Mouse (Mus musculus): Measurements from ENCODE around the gene Adat3.

Gene Adat3

DNA sequence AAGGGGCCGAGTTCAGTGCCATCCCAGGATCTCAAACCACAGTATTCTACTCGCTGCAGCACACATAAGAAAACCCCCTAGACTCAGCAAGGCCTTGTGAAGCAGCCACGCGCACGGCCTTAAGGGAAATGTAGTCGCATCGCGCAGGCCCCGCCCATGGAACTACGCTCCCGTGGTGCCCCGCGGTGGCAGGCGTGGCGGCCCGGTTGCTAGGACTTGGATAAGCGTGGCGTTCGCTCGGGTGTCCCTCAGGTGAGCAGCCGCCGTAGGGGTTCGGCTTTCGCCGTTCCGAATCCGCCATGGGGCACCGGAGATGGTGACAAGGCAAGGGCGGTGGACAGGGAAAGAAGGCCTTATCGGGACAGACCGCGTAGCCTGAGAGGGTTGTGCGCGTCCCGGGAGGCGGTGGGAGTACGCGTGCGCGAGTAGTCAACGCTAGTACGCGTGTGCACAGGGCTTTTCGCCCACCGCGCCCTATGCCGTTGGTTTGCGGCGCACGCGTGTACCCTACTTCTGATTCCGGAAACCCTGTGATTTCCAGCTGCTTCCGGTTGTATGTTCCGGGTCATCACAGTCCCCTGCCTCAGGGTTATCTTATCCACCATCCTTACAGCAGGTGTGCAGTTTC, at the start of gene Adat3, which contains the start of gene Scamp4:
Gene Adat3, plus strand, starts transcription at position 183 of the 628 bp plus-strand sequence.
Gene Scamp4, plus strand, starts transcription at position 175 of the 628 bp plus-strand sequence.
- DNase-seq, result peak; percentile 96 to 97

GRCm38 (mm10) chr10:80553575-80553974, 49.1 kb upstream of the Adat3 start:
- DNase-seq, result no peak

DNA sequence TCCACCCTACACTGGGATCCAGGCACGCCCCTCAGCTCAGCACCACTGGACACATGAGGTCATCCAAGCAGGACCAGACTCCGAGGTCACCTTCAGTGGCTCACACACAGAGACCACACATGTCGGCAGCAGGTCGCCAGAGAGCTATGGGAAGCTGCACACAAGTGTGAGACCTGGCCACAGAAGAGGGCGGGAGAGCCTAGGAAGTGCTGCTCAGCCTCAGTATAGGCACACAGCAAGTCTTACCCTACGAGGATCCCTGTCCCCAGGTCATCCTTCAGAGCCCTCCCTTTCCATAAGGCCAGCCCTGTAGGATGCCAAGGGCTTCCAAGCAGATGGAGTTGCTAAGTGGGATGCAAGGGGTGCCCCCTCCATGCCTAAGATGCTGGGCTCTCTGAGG, 48.7 kb upstream of the Adat3 start:
- DNase-seq, result no peak

- DNase-seq, result peak; percentile 90 to 93
These were observed 45.2 kb upstream of the Adat3 start for GRCm38 (mm10) chr10:80557346-80557965.

- no peak for DNase-seq
These were observed 43.2 kb upstream of the Adat3 start for GRCm38 (mm10) chr10:80559431-80559830.

DNA sequence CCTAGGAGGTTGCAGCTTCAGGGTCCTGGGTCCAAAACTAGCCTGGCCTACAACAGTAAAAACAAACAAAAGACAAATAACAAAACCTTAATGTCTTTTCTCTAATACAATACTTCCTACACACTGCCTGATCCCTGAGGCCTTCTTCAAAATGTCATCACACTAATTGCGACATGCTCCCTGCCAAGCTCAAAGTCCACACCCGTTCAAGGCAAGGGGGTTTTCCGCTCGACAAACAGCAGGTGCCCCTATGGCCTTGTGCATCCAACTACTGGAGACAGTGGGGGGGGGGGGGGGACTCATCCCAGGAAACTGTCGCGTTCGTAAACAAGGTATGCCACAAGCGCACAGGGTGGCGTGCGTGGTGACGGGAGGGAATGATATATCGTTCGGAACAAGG, 42.1 kb upstream of the Adat3 start:
- DNase-seq, result peak; percentile 37 to 69

DNA sequence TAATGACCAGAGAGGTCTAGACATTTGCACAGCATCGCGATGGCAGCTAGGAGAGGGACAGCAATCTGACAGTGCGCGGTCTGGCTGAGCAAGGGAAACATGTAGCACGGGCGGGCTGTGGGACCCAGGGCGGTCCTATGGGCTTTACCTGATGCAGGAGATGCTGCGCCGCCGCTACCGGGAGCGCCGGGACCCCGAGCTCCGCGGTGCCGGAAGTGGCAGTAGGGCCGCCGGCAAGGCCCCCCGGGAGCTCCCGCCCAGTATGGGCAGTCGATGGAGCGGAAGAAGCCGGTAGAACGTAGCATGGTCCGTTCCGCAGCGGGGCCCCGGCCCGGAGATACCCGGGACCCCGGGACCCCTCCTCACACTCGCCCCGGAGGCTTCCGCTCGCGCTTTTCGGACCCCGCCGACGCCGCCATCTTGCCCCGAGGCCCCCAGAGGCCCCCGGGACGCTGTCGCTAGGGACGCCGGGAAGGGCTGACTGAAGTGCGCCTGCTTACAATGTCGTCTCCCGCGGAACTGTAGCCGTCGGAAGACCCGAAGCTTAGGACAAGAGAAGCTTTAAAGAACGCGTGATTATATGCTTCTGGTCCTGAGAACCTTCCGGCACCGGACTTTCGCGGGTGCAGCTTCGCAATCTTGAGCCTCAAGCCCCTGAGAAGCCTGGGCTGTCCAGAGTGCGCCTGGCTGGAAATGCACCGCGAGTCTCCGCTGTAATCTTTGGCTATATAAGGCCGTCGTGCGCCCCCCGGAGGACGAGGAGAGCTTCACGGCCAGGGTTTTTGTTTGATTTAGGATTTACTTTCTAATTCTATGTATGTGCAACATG, 41.4 kb upstream of the Adat3 start, which contains the start of gene Rexo1:
Gene Rexo1, minus strand, starts transcription at position 445 of the 829 bp plus-strand sequence.
- peak; percentile 96 to 97 for DNase-seq

- peak; percentile 85 to 93 for DNase-seq
These were observed 36.1 kb upstream of the Adat3 start for GRCm38 (mm10) chr10:80566375-80567092.

DNA sequence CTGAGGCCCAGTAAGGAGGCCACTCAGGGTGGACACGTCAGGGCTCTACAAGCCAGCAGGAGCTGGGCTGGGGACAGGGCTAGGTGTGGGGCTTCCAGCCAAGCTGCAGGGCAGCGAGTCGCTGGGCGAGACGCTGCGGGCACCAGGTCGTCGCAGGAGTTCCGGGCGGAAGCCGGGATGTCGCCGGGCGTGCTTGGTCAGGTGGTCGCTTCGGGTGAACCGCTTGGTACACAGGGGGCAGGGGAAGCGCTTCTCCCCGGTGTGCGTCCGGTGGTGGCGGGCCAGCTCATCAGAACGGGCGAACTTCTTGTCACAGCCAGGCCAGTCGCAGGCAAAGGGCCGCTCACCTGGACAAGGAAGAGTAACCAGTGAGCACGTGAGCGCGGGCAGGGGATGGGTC, 33.8 kb upstream of the Adat3 start:
- DNase-seq, result no peak

- DNase-seq, result peak; percentile 76 to 87
These were observed 33.0 kb upstream of the Adat3 start for GRCm38 (mm10) chr10:80569664-80570066.

DNA sequence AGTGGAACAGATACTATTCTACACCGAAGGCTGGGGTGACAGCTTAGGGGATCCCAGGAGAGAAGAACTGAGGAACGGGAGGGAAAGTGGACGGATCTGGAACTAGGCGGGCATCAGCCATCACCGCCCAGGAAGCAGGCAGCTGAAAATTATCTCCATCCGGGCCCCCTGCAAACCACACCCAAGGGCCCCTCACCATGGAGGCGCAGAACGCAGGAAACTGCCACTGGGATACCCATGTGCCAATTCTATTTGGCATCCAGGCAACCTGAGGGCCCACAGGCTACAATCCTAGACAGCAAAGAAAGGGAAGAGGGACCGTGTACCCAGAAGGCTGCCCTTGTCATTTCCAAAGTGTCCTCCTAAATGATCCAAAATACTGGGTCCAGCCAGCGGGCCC, 32.3 kb upstream of the Adat3 start:
- DNase-seq, result no peak

- no peak for DNase-seq
These were observed 31.5 kb upstream of the Adat3 start for GRCm38 (mm10) chr10:80570871-80571836.

DNA sequence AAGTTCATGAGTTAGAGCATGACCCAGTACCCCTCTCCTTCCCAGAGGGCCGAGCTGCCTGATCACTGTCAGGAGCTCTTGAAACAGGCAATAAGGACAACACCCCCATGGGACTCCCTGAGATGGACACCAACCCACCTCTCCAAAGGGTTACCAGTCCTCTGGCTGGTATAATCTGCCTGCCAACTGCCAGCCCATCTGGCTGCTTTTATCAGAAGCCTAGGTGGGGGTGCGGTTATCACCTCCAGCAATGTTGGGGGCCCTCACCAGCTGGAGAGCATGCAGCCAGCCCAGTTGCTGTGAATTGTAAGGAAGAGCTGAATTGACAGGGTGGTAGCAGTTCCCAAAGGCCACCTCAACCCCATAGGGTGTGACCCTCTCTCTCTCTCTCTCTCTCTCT, 30.2 kb upstream of the Adat3 start:
- DNase-seq, result no peak

DNA sequence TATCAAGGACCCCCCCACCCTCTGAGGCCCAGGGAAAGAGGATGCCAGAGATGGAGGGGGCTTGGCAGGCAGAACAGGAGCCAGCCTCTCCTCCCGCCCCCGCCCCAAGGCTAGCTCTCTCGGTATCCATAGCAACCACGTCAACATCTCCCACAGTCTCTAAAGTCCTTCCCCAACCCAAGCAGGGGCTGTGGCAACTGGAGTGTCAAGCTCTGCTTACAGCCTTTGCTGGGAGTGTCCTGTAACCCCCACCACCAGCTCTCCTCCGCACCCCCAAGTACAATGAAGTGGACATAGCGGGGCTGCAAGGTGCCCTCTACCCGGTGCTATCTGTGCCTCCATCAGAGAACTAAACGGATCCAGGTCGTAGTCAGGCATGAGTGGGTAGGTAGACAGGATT, 28.7 kb upstream of the Adat3 start:
- DNase-seq, result no peak

GRCm38 (mm10) chr10:80574896-80575295, 27.8 kb upstream of the Adat3 start:
- DNase-seq, result no peak

DNA sequence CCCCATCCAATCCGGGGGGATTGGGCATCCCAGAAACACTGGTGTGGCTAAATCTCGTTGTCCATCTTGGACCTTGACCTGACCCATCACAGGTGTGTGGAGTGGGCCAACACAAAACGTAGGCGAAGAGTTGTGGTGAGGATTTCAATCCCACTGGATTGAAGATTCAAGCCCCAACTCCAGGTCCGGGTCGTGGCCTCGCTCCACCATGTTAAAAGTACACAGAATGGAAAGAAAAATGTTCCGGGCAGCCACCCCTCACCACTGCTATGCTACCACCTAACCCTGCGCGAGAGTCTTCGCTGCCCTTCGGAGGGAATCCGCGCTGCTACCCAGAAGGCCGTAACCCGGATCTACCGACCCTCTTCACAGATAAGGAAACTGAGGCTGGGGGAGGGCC, 26.8 kb upstream of the Adat3 start:
- DNase-seq, result no peak

DNA sequence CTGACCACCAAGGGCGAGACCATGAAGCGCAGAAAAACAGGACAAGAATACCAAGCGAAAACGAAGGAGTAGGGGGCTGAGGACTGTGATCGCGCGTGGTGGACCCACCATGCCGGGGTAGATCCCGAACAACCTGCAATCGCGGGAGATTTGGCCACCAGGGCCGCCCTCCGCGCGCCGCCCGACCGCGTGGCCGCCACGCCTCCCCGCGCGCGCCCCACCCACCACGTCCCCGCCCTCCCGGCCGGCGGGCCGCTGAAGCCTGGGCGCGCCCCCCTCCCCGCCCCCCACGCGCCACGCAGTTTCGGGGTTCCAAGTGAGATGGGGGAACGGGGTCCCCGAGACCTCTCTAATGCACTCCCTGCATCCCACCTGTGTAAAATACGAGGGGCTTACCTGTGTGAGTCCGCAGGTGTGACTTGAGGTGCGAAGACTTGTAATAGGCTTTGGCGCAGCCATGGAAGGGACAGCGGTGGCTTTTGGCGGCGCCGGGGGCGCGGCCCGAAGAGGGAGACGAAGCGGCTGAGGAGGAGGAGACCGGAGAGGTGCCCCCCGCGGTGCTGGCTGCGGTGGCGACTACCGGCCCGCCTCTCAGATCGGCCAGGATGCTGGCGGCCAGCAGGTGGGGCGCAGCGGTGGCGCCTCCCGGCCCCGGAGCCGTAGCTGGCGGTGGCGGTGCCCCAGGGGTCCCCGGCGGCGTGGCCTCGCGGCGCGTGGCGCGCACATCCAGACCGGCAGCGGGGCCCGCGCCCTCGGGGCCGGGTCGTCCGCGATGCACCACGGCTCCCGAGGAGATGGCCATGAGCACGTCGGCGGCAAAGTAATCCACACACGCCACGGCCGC, 26.1 kb upstream of the Adat3 start:
- DNase-seq, result peak; percentile 51 to 77

DNA sequence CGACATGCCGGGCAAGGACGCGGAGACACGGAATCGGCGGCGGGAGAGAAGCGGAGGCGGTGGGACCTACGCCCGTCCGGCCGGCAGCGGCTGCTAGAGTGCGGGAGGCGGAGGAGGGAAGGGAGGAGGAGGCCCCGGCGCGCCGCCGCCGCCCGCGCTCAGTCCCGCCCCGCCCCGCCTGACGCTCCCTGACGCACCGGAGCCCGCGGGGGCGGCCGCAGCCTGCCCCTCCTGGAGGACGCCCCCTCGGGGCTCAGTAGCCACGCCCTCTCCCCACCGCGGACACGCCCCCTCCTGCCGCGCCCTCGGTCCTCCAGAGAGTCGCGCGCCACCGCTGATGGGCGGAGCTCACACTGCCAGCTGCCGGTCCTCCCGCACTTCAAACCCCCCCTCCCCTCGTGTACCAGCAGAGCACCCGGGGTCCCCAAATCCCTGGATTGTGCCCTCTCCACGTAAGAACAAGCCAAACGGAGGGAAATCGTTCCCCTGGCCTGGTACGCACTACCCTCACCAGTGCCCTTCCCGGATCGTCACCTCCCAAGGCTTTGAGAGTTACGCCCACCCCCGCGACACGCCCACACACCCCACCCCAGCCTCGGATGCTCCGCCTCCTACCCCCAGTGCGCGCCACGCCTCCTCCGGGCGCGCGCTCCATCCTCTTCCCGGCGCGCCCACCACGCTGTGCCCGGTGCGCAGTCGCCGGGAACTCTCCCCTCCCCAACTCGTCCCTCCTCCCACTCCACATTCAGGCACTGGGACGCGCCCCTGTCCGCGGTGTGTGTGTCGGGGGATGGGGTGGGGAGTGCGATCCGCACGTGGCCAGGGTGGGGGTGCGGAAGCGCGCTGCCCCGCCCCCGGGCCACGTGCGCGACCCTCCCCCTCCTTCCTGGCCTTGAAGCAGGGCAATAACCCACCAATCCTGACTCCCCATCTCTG, 25.2 kb upstream of the Adat3 start, which contains the start of gene Klf16:
Gene Klf16, minus strand, starts transcription at position 127 of the 936 bp plus-strand sequence.
- DNase-seq, result peak; percentile 98

DNA sequence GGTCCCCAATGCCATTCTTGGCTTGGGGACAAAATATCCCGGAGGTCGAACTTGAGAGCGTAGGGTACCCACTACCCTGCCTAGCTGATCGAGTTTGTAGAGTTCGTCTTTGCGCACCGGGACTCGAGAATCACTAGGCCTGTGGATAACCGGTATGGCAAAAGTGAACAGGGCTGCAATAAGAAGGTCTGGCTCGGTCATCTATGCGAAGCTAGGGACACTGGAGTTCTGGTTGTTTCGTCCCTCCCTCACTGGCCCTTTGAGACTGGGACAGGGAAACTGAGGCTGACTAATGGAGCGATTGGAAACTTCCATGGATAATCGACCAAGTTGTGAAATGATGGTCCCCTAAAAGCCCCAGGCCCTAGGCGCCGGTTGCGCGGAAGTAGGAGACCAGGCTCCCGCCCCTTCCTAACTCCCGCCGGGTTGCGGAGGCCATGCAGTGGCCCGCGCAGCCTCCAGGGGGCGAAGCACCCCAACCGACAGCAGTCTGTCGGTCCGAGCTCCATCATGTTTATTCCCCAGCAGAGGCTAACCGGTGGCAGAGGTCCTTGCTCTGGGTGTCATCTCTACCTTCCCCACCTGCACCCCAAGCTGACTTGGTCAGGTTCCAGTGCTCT, 24.4 kb upstream of the Adat3 start:
- peak; percentile 85 to 91 for DNase-seq

Measured in kidney, postnatal 25 days (tissue).